Mouse (Mus musculus): ENCODE measurements around the gene Saysd1.

The Saysd1 gene

DNA sequence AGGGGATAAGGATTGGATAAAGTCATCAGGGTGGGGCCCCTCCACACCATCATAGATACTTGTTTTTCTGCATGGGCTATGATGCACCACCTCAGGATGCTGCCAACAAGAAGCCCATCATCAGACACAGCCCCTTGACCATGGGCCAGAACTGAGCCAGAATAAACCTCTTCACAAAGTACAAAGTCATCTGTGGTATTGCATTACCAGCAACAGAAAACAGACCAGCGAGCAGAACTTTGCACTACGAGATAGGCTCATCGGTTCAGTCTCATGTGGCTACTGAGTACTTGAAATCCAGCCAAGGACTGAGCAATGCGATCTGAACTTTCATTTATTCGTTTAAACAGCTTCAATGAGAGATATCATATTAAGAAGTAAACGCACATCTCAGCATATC, 24.4 kb upstream of the Saysd1 start:
- DNase-seq = no peak

DNA sequence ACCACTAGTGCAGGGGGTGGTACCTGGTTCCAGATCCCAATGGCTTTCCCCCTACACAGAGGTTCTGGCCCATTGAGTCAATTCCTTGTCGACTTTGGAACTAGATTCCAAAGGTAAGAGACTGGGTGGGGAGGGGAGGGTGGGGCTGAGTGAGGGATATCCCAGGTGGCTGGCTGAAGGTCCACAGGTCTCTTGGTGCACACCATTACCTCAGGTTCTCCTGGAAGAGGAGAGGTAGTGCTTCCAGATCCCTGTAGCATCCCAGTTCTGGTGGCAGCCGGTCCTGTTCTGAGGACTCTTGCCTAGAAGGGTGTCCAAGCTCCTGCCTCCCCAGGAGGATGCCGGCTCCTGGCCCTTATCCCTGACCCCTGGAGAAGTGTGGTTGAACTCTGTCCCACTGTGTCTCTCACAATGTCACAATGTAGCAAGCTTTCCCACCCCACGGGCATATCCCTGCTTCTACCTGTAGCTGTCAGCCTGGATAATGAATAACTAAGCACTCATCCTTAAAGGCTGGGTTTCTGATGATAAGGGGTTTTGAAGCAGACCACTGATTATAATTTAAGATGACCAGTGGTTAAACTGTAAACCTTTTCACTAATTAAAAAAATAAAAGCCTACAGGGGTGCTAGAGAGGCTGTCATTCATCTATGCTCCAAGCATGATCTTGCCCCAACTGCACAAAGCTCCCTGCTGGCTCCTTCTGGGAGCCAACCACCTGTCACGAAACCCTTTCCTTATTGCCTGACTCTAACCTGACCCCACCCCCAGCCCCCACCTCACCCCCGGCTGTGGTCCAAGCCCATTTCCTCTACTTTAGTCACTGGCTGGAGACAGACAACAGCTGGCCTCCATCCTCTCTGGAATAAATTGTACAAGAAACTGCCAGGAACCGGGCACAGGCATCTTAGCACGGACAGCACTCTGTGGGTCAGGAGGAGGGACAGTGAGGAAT, 20.7 kb upstream of the Saysd1 start:
- no peak for DNase-seq

DNA sequence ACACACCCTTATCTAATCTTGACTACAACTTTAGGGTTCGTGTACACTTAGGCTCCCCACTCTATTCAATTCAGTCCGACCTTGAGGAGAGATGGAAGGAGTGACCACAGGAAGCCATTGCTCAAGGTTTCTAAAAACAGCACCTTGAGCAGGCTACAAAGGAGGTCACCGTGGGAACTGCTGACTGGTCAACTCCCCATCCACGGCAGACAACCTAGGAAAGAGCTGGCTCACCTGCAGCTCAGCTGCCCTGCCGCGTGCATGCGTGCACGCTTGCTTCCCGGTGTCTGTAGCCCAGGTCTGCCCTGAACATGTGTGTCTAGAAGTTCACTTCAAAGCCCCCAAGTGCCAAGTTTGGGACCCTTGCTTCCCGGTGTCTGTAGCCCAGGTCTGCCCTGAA, 19.3 kb upstream of the Saysd1 start:
- DNase-seq = no peak

DNA sequence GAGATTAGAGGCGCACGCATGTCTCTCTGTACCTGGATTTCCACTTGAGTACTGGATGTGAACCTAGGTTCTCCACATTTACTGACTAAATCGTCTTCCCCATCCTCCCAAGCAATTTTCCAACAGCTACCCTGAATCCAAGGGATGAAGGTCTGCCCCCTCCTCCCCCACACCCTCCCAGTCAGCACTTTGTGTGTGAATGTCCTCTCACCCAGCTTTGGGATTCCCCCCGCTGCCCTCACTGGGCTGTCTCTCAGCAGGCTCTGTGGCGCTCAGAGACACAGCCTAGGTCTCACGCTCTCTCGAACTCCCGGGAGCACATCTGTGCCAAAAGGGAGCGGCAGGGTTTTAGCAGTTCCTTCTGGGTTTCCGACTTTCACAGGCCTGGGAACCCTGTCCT, 17.4 kb upstream of the Saysd1 start:
- DNase-seq = no peak

DNA sequence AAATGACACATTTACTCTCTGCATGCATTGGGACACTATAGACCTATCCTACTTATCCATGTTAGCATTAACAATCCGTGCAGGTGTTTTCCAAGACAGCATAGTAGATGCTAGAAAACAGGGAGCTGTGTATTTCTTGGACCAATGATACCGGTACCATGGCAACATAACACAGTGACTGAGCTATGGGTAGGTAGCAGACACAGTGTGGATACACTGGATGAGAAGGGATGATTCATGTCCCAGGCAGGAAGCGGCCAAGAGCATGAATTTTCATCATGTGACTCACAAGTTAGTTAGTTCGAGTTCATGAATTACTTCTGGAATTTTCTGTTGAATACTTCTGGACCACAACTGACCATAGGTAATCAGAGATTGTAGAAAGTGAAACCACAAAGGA, 16.6 kb upstream of the Saysd1 start:
- no peak for DNase-seq

DNA sequence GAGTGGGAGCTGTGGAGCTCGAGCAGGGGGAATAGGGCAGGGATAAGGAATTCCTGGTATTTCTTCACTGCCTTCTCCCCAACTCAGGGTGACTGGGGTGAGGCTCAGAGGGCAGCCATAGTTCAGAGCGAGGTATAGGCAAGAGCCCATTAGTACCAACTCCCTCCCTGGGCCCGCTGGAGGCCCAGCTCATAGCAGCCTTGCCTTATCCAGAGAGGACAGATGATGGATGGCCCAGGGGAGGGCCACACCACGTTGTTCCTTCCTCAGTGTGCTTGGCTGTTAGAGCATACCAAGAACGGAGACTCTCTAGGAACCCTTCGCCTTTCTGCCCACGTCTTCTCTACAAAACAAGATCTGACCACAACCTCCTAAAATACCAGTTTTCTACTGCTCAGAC, 15.9 kb upstream of the Saysd1 start:
- no peak for DNase-seq

DNA sequence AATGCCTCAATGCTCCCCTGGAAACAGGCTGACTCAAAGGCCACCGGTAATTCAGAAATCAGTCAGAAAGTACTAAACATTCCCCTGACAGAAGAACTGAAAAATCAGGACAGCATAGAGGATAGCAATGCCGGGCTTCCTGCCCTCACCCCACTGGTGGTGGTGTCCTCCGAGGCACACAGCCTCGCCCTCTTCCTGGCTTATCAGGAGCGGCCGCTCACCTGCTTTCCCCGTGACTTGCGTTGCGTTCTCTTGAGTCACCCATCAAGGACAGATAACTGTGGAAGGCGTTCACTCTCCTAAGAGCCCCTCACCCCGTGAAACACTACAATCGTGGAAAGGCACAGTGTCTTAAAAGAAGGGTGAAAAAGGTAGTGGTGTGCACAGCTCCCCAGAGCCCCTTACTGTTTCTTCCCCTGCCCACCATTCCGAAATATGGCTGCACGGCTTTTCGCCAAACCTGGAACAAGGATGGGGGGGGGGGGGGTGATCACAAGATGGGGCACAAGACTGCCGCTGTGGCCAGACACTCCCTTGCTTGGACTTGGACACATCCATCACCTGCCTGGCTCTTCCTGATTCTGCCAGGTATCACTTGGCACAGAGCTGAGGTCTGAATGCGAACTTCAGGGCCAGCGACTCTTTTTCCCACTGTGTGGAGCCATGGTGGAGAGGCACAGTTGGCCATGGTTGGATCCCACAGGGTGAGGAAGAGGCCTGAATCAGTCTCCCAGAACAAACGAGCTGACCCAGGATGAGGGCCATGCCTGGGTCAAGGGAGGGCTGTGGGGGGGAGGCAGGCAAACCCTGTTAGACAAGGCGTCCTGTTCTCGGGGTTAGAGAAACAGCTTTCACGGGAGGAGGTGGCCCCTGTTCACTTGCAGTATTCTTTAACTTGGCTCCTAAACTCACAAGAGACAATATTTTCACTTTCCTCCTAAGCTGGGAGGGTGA, 11.1 kb upstream of the Saysd1 start:
- DNase-seq = no peak

DNA sequence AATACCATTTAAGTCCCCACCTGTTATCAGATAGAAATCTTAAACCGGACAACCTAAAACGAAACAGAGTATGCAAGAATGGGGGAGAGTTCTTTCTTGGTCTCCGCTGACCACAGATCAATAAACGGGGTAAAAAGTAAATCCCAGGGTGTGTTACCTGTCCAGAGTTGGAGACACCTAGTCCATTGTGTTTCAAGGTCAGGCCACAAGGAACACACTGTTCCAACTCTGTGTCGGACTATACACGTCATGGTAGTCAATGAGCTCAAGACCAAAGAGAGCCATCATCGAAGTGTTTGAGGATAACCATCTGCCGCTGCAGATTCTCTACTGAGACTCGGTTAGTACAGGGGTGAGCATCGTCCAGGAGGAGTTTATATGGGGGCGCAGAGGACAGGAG, 10.2 kb upstream of the Saysd1 start:
- DNase-seq = no peak

DNA sequence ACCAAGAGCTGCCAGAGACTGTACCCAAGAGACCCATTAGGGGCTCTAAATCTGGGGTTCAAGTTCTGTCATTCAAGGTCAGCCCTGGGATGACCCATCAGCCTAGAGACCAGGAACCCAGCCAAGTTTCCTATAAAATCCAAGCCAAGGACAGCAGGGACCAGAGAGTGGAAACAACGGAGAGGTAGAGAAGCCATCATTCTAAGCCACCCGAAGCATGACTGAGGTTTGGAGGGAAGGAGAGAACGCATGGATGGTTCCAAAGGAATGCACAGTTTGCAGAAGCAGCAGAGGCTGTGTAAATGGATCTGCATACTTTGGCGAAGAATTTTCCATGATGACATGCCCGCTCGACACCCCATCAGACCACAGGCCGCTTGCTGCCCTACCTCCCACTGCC, 9.5 kb upstream of the Saysd1 start:
- no peak for DNase-seq

DNA sequence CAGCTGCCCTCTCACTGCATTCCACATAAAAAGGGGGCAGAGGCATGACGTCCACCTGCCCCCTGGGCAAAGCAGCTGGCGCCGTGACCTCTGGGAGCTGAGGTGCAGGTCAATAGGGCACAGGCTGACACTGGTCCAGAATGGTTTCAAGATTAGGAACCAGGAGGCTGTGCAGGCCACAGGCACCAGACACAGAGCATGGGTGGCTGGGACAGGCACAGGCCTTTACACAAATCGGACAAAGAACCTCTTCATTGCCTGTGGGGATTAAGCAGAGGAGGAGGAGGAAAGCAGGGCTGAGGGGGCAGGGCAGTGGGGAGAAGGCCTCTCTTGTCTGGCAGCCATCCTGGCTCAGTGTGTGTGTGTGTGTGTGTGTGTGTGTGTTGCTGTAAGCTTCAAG, 5.8 kb upstream of the Saysd1 start:
- no peak for DNase-seq

DNA sequence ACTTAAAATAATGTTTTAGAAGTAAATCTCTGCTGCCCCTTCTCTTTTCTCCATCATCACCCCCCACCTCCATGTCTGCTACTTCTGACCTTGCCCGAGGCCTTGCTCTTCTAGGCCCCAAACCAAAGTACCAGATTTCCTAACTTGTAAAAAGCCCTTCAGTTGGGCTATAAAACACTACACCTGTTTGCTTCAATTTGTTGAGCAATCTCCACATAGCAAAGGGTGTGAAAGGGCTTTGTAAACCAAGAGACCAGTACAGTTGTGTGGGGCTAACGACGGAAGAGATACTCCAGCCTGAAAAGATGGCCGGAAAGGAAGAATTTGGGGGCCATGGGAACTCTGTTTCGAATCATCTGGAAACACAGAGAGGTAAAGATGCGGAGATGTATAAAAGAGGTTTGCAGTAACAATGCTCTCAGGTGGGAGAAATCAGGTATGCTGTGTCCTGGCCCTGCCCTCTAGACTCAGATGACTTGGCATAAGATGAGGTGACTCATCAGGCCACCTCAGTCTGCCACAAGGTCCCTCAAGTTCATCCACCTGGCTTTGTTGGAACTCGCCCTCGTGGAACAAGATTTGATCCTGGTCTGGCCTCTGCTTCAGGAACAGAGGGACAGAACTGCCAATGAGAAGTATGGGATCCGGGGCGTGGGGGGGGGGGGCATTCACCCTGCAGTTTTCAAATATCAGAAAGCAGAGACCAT, 3.2 kb downstream of the Saysd1 start:
- no peak for DNase-seq

DNA sequence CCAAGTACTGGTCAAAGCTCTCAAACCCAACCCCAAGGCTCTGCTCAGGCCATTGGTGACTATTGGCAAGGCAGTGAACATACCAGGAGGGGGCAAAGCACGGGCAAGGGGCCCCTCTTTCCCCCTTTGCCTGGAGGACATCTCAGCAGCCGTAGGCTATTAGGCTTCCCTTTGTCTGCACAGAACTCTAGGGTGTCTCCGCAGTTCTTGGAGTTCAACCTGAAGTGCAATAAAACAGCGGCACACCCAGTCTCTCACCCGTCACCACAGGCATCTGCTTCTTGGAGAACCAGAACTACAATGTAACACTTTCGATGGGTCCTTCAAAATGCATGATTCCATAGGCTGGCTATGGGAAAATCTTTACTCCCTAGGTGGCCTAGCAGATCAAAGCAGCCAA, 10.2 kb downstream of the Saysd1 start:
- no peak for DNase-seq

DNA sequence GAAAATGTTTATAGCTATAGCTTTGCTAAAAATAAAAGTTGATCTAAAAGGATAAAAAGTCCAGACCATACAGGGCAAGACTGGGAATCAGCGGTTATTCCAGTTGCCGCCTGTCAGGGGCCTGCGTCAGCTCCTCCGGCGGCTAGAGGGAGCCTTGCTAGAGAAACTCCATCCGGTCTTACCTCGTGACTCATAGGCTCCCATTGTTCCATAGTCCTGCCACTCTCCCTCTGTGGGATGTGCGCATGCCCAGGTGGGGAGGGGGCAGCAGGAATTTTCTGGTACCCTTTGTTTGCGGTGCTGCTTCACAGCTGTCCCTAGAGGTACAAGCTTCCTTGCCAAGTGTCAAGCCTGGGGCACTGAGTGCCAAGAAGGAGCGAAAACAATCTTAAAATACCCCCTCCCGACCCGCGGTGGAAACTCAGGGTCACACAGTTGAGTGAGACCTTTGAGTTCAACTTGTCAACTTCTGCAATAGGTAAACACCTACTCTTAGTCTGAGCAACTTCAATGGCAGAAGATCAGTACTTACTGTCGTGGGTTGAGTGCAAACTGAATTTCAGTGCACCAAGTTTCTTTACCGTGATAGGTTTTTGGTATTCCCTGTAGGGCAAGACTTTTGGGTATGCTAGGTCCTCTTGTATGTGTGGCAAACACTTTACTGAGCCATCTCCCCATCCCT, 10.8 kb downstream of the Saysd1 start:
- no peak for DNase-seq

DNA sequence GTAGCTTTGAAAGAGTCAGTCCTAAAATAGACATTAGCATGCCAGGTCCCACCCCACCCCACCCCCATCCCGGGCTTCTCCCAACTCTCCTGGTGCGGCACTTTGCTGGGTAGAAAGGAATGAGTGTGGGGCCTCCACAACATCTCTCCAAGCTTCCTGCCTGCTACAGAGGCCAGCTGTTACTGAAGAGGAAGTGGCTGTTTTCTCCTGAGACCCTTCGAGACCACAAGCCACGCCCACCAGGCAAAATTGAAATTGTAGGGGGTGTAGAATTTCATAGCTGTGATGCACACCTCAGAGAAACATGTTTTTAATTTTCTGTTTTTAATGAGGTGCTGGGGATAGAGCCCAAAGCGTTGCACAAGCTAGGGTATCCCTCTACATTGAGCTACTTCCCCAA, 17.5 kb downstream of the Saysd1 start:
- DNase-seq = no peak

DNA sequence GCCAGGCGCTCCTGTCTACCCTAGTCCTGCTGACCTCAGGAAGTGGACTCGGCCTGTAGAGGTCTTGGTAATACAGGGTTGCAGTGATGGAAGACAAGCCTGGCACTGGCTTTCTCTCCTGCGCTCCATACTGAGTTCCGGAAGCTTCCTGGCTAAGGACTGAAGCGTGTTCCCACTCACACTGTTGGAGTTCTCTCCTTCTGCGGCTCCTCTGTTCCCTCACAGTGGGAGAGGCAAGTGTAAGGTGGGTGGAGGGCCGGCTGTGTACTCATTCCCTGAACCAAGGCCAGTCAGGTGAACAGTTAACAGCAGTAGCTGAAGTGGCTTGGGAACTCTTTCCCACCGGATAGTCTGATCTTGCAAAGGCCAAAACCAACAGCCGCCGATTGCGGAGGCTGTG, 18.3 kb downstream of the Saysd1 start:
- no peak for DNase-seq

DNA sequence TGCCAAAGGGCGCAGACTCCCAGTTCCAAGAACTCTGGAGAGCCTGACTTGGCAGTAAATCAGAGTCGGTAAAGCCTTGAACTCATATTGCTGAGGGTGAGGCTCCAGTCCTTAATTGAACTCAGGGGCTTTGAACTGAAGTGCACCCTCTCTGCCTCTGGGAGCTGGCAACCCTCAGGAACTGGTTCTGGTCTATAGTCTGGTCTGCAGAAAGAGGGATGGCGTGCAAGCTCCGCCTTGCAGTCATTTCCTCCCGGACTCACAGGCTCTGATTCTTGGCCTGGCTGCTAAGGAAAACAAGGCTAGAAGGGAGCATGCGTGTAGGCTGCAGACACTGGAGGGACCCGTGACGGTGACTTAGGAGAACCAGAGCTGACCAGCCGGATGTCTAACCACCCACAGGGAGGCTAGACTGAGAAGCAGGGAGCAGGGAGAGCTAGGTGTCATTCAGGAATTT, 22.2 kb downstream of the Saysd1 start:
- no peak for DNase-seq

DNA sequence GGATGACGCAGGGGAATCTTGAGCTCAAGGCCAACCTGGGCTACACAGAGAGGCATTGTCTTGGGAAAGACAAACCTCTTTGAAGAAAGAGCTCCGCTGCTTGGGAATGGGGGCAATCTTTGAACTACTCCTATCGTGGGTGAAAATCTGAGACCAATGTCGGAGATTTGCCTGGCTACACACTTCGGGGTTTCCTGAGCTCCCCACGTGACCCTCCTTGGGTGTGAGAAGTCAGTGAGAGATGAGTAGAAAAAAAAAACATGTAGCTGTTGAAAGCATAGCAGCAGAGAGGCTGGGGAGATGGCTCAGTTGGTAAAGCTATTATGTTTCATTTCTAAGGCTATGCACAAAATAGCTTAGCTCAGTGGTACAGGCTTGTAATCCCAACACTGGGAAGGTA, 23.4 kb downstream of the Saysd1 start:
- DNase-seq = no peak

DNA sequence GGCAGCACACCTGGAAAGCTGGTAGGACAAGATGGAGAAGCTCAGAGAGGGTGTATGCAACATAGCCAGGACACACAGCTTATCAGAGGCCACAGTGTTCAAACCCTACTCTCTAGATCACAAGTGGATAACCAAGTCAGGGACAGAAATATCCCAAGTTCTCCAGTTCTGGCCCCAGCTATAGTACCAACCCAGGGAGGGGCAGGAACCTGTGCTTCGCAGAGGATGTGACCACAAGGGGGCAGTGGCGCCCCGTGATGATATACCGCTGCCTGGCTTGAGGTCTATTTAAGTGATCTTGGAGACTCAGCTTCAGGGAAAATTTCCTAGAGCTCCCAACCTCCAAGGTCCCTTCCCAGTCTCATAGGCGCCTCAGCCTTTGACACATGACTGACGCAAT, 24.4 kb downstream of the Saysd1 start:
- peak; percentile 80 for DNase-seq

DNA sequence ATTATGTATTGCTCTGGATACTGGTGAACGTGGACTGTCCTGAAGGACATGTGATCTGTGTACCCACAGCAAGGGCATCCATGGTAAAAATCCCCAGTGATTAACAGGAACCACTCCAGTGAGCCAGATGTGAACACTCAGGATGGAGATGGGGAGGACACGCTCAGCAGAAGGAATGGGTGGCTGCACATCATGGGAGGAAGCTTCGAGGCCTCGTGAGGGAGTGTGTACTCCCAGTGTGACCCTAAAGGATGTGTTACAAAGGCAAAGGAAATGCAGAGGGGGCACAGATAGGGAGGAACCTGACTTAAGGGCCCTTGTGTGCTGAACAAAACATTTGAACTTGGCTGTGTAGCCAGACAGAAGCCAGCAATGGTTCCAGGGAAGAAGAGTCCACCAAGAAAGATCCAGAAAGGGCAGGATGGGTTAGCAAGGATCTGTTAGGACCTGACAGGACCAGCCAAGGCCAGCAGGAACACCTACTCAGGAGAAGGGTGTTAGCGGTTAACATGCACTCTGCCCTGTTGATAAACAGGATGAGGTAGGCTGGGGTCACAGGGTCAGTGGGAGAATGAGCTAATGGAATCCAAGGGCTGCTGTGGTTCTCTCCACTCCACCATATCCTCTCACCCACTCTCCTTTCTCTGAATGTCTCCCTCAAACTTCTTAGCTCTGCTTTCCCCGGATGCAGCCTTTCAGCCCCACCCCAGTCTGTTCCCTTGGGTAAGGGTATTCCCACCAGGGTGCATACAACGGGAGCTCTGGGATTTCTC, 25.0 kb downstream of the Saysd1 start:
- DNase-seq = no peak

DNA sequence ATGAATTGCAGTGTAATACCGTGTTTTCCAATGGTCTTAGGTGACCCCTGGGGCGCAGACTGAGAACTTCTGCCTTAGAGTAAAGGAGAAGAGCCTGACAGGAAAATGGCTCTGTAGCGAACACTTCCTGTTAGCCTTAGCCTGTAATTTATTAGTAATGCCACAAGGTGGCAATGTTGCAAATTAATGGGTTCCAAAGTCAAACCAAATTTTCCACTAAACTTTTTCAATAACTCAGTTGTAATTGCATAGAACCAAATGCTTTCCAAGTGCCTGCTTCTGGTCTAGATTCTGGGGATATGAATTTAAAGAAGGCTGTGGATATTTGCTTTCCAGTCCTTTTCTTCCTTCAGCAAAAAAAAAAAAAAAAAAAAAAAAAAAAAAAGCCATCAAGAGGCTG, 26.1 kb downstream of the Saysd1 start:
- no peak for DNase-seq

DNA sequence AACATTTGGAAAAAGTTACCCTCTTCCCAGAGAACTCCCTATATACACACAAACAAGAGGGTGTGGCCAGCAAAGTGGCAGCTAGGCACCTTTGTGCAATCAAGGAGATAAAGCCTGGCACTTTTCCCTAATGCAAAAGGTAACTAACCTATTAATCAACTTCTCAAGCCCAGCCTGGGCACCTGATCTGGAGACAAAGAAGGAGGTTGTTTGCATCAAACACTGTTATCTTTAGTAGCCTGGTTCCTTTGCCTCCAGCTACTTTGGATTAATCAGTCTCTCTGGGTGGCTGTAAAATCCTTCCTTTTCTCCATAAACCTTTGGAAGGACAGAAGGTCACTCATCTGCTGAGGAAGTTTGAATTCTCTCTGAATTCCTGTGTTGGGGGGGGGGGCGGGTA, 27.4 kb downstream of the Saysd1 start:
- no peak for DNase-seq

DNA sequence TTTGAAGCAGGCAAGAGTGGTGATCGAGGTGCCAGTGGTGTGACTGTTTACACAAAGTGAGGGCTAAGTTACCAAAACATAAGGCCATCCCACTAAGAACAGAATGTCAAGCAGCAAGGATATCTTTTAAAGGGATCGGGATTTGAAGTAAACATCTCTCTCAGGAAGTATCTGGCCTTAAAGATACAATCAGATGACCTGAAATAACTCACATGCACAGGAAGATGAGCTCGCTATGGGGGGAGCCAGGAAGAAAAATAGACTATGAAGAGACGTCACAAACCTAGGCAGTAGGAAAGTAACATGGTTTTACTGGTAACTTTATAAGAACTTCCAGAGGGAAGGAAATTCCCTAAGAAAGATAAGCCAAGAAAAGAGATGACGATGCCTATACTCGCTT, 32.1 kb downstream of the Saysd1 start:
- DNase-seq = no peak

All from right cerebral cortex, postnatal 25 days (tissue).